Mouse (Mus musculus) liver, postnatal 0 days (tissue): ENCODE results near the gene Lrrk2.

Source experiments
- CTCF ChIP-seq: sonication (generic); IDR thresholded peaks from 2 replicates; pipeline ENCODE4 v1.5.1; 2016; ENCODE audit warnings: antibody characterized with exemption, low read depth
- EP300 ChIP-seq: IDR thresholded peaks from 2 replicates; pipeline ENCODE4 v1.6.1; 2016; ENCODE audit warnings: antibody characterized with exemption, low read depth, mild to moderate bottlenecking

- TF ChIP-seq CTCF: no peak
- TF ChIP-seq EP300: no peak
Observed at GRCm38 (mm10) chr15:91738808-91739207, 65.8 kb downstream of the Lrrk2 start.
